Mouse (Mus musculus) adrenal gland (tissue): ENCODE results near the gene Nupr1l.
"Not testable (repeated sequence)": the region's sequence is repeated elsewhere in the genome, so short reads cannot be mapped to it uniquely, and the experiment has no call there.

Experiments
- intact Hi-C: fragments of 180-260 bp; cut with DNase I; formaldehyde crosslinking; loops from one replicate; pipeline ENCODE4 v1.15.1; 2025
- long read RNA-seq, 2 experiments: library from polyadenylated mRNA; unstranded; transcript quantifications; one replicate each; pipeline ENCODE4 v2.0.0; 2020; ENCODE audit warnings: borderline replicate concordance in 1 of 2; ENCODE audit not compliant: insufficient replicate concordance in 1 of 2

Nupr1l gene
- long read RNA-seq, experiment 1, partial matches to known transcripts = 0 of 1 reads
- long read RNA-seq, experiment 1, other reads (novel, unspliced or antisense) = 0 of 1 reads
- long read RNA-seq, experiment 2, partial matches to known transcripts = 1 of 1 reads
- long read RNA-seq, experiment 2, other reads (novel, unspliced or antisense) = 0 of 1 reads

GRCm38 (mm10) chr5:129908242-129908965, at the start of gene Nupr1l:
TSS of gene Nupr1l (plus strand) at chr5:129908540.
- intact Hi-C loops = no loop called here

- intact Hi-C loops = no loop called here
Observed at GRCm38 (mm10) chr5:129862325-129862724, 46.0 kb upstream of the Nupr1l start.

- intact Hi-C loops = no loop called here
Observed at GRCm38 (mm10) chr5:129864467-129864866, 43.9 kb upstream of the Nupr1l start.

GRCm38 (mm10) chr5:129865841-129866240, 42.5 kb upstream of the Nupr1l start:
- intact Hi-C loops = no loop called here

GRCm38 (mm10) chr5:129869238-129869995, 38.9 kb upstream of the Nupr1l start:
- intact Hi-C loops = no loop called here

- intact Hi-C loops = no loop called here
Observed at GRCm38 (mm10) chr5:129871238-129871637, 37.1 kb upstream of the Nupr1l start.

GRCm38 (mm10) chr5:129873942-129874341, 34.4 kb upstream of the Nupr1l start:
- intact Hi-C loops = no loop called here

- intact Hi-C loops = no loop called here
Observed at GRCm38 (mm10) chr5:129875098-129875497, 33.2 kb upstream of the Nupr1l start.

- intact Hi-C loops = no loop called here
Observed at GRCm38 (mm10) chr5:129877731-129878455, 30.4 kb upstream of the Nupr1l start.

GRCm38 (mm10) chr5:129878946-129879345, 29.4 kb upstream of the Nupr1l start:
- intact Hi-C loops = no loop called here

GRCm38 (mm10) chr5:129879888-129880287, 28.5 kb upstream of the Nupr1l start:
- intact Hi-C loops = no loop called here

- intact Hi-C loops = no loop called here
Observed at GRCm38 (mm10) chr5:129886271-129886670, 22.1 kb upstream of the Nupr1l start.

- intact Hi-C loops = no loop called here
Observed at GRCm38 (mm10) chr5:129886911-129887636, 21.3 kb upstream of the Nupr1l start, which contains the start of gene Chchd2. TSS of gene Chchd2 (minus strand) at chr5:129887470.

GRCm38 (mm10) chr5:129890390-129890789, 17.9 kb upstream of the Nupr1l start:
- intact Hi-C loops = not testable (repeated sequence)

GRCm38 (mm10) chr5:129895198-129896088, 12.9 kb upstream of the Nupr1l start, which contains the start of gene Zbed5:
TSS of gene Zbed5 (plus strand) at chr5:129895723.
- intact Hi-C loops = no loop called here

GRCm38 (mm10) chr5:129898449-129898848, 9.9 kb upstream of the Nupr1l start, which contains the start of gene Phkg1:
TSS of gene Phkg1 (minus strand) at chr5:129898549.
- intact Hi-C loops = no loop called here

GRCm38 (mm10) chr5:129907775-129908174, 565 bp upstream of the Nupr1l start:
- intact Hi-C loops = no loop called here

GRCm38 (mm10) chr5:129909147-129909546, 807 bp downstream of the Nupr1l start:
- intact Hi-C loops = no loop called here

- intact Hi-C loops = no loop called here
Observed at GRCm38 (mm10) chr5:129909591-129909990, 1.3 kb downstream of the Nupr1l start.

- intact Hi-C loops = no loop called here
Observed at GRCm38 (mm10) chr5:129914024-129914423, 5.7 kb downstream of the Nupr1l start.
